Mouse (Mus musculus): ENCODE results near the gene Stk32b. TPM values are rescaled to one million over a fixed set of nuclear protein-coding genes. Genes with fewer than 3 reads are reported as not detected.
A peak's percentile ranks its signal among the peaks of the same experiment; 100 is the strongest.

Gene Stk32b
- polyA plus RNA-seq, 1 experiment from 2014 or later = 3.1 TPM

GRCm38 (mm10) chr5:37743889-37744707 lies 27.1 kb upstream of the Stk32b start:
- Histone ChIP-seq H3K36me3 (ENCODE audit: control insufficient read depth, insufficient read depth, low read length) (no peaks in the 10 kb centered on the region), H3K9me3 (ENCODE audit: control insufficient read depth, low read length) (no peaks in the 10 kb centered on the region), H3K27me3 (ENCODE audit: control insufficient read depth, insufficient read depth, low read length) (no peaks in the 10 kb centered on the region), H3K4me2 (replicated peaks; ENCODE audit: low read depth) (no peak overlapping the region), H3K4me3 (ENCODE audit: low read depth, low read length) (no peak overlapping the region), H3K4me1 (replicated peaks; ENCODE audit: control insufficient read depth, insufficient read depth) (no peaks in the 10 kb centered on the region), H3K27ac (replicated peaks) (no peak overlapping the region), H3K9ac (ENCODE audit: low read length) (no peak overlapping the region)
- ATAC-seq (ENCODE audit: low FRiP score, low TSS enrichment) (no peak), DNase-seq (ENCODE audit: low spot score) (no peak)
- WGBS = 70% methylated on average over 13 of the region's 13 CpGs
- TF ChIP-seq EP300 (optimal IDR thresholded peaks at IDR 0.05) (no peak), CTCF (IDR thresholded peaks at IDR 0.05; ENCODE audit: low read depth) (no peak)

- 45% methylated on average over 7 of the region's 7 CpGs for WGBS
- DNase-seq (ENCODE audit: low spot score) (no peak), ATAC-seq (ENCODE audit: low FRiP score, low TSS enrichment) (no peak)
- Histone ChIP-seq H3K4me2 (replicated peaks; ENCODE audit: low read depth) (no peak overlapping the region), H3K4me3 (ENCODE audit: low read depth, low read length) (no peak overlapping the region), H3K27ac (replicated peaks) (no peak overlapping the region), H3K9me3 (ENCODE audit: control insufficient read depth, low read length) (no peaks in the 10 kb centered on the region), H3K36me3 (ENCODE audit: control insufficient read depth, insufficient read depth, low read length) (no peaks in the 10 kb centered on the region), H3K9ac (ENCODE audit: low read length) (no peak overlapping the region), H3K27me3 (ENCODE audit: control insufficient read depth, insufficient read depth, low read length) (no peaks in the 10 kb centered on the region), H3K4me1 (replicated peaks; ENCODE audit: control insufficient read depth, insufficient read depth) (no peaks in the 10 kb centered on the region)
- peak; percentile 39 for TF ChIP-seq CTCF (IDR thresholded peaks at IDR 0.05; ENCODE audit: low read depth)
- no peak for TF ChIP-seq EP300 (optimal IDR thresholded peaks at IDR 0.05)
Observed at GRCm38 (mm10) chr5:37736213-37736612, 19.2 kb upstream of the Stk32b start.

GRCm38 (mm10) chr5:37735224-37735623 lies 18.3 kb upstream of the Stk32b start, which contains the start of gene Cytl1:
TSS of gene Cytl1 (plus strand) at chr5:37735519.
- no peak within 1 kb of the TSS for H3K9ac ChIP-seq (ENCODE audit: low read length)
- TF ChIP-seq CTCF (IDR thresholded peaks at IDR 0.05; ENCODE audit: low read depth) = no peak
- TF ChIP-seq EP300 (optimal IDR thresholded peaks at IDR 0.05) = no peak
- ATAC-seq (ENCODE audit: low FRiP score, low TSS enrichment) = no peak
- H3K36me3 ChIP-seq (ENCODE audit: control insufficient read depth, insufficient read depth, low read length) = no peaks in the 10 kb centered on the region
- 41% methylated on average over 5 of the region's 5 CpGs for WGBS
- H3K4me2 ChIP-seq (replicated peaks; ENCODE audit: low read depth) = no peak within 1 kb of the TSS
- H3K9me3 ChIP-seq (ENCODE audit: control insufficient read depth, low read length) = no peaks in the 10 kb centered on the region
- no peaks in the 10 kb centered on the region for H3K27me3 ChIP-seq (ENCODE audit: control insufficient read depth, insufficient read depth, low read length)
- DNase-seq (ENCODE audit: low spot score) = no peak
- H3K4me3 ChIP-seq (ENCODE audit: low read depth, low read length) = no peak within 1 kb of the TSS
- no peaks in the 10 kb centered on the region for H3K4me1 ChIP-seq (replicated peaks; ENCODE audit: control insufficient read depth, insufficient read depth)
- no peak within 1 kb of the TSS for H3K27ac ChIP-seq (replicated peaks)

GRCm38 (mm10) chr5:37730781-37731180 lies 13.8 kb upstream of the Stk32b start:
- DNase-seq (ENCODE audit: low spot score) = no peak
- ATAC-seq (ENCODE audit: low FRiP score, low TSS enrichment) = no peak
- Histone ChIP-seq H3K4me1 (replicated peaks; ENCODE audit: control insufficient read depth, insufficient read depth) (no peaks in the 10 kb centered on the region), H3K9ac (ENCODE audit: low read length) (no peak overlapping the region), H3K27me3 (ENCODE audit: control insufficient read depth, insufficient read depth, low read length) (no peaks in the 10 kb centered on the region), H3K4me2 (replicated peaks; ENCODE audit: low read depth) (no peak overlapping the region), H3K36me3 (ENCODE audit: control insufficient read depth, insufficient read depth, low read length) (no peaks in the 10 kb centered on the region), H3K4me3 (ENCODE audit: low read depth, low read length) (no peak overlapping the region), H3K9me3 (ENCODE audit: control insufficient read depth, low read length) (no peaks in the 10 kb centered on the region), H3K27ac (replicated peaks) (no peak overlapping the region)
- 73% methylated on average over 2 of the region's 2 CpGs for WGBS
- TF ChIP-seq CTCF (IDR thresholded peaks at IDR 0.05; ENCODE audit: low read depth) (no peak), EP300 (optimal IDR thresholded peaks at IDR 0.05) (no peak)

GRCm38 (mm10) chr5:37725220-37725886 lies 8.4 kb upstream of the Stk32b start:
- TF ChIP-seq CTCF (IDR thresholded peaks at IDR 0.05; ENCODE audit: low read depth) = no peak
- no peak for TF ChIP-seq EP300 (optimal IDR thresholded peaks at IDR 0.05)
- H3K4me2 ChIP-seq (replicated peaks; ENCODE audit: low read depth) = no peak overlapping the region
- no peaks in the 10 kb centered on the region for H3K9me3 ChIP-seq (ENCODE audit: control insufficient read depth, low read length)
- H3K4me3 ChIP-seq (ENCODE audit: low read depth, low read length) = no peak overlapping the region
- no peaks in the 10 kb centered on the region for H3K36me3 ChIP-seq (ENCODE audit: control insufficient read depth, insufficient read depth, low read length)
- H3K27me3 ChIP-seq (ENCODE audit: control insufficient read depth, insufficient read depth, low read length) = no peaks in the 10 kb centered on the region
- no peak for DNase-seq (ENCODE audit: low spot score)
- H3K27ac ChIP-seq (replicated peaks) = no peak overlapping the region
- no peak overlapping the region for H3K9ac ChIP-seq (ENCODE audit: low read length)
- H3K4me1 ChIP-seq (replicated peaks; ENCODE audit: control insufficient read depth, insufficient read depth) = no peaks in the 10 kb centered on the region
- no peak for ATAC-seq (ENCODE audit: low FRiP score, low TSS enrichment)
- WGBS = 48% methylated on average over 4 of the region's 4 CpGs

- no peak overlapping the region for H3K9ac ChIP-seq (ENCODE audit: low read length)
- TF ChIP-seq CTCF (IDR thresholded peaks at IDR 0.05; ENCODE audit: low read depth) = no peak
- TF ChIP-seq EP300 (optimal IDR thresholded peaks at IDR 0.05) = no peak
- no peaks in the 10 kb centered on the region for H3K9me3 ChIP-seq (ENCODE audit: control insufficient read depth, low read length)
- no peaks in the 10 kb centered on the region for H3K36me3 ChIP-seq (ENCODE audit: control insufficient read depth, insufficient read depth, low read length)
- DNase-seq (ENCODE audit: low spot score) (no peak), ATAC-seq (ENCODE audit: low FRiP score, low TSS enrichment) (no peak)
- no peak overlapping the region for H3K27ac ChIP-seq (replicated peaks)
- WGBS = 9% methylated on average over 6 of the region's 6 CpGs
- H3K4me2 ChIP-seq (replicated peaks; ENCODE audit: low read depth) = no peak overlapping the region
- H3K4me3 ChIP-seq (ENCODE audit: low read depth, low read length) = no peak overlapping the region
- H3K27me3 ChIP-seq (ENCODE audit: control insufficient read depth, insufficient read depth, low read length) = no peaks in the 10 kb centered on the region
- no peaks in the 10 kb centered on the region for H3K4me1 ChIP-seq (replicated peaks; ENCODE audit: control insufficient read depth, insufficient read depth)
Observed at GRCm38 (mm10) chr5:37720670-37721069, 3.7 kb upstream of the Stk32b start.
